Mouse (Mus musculus): ENCODE measurements around the gene Gm28048.

DNA sequence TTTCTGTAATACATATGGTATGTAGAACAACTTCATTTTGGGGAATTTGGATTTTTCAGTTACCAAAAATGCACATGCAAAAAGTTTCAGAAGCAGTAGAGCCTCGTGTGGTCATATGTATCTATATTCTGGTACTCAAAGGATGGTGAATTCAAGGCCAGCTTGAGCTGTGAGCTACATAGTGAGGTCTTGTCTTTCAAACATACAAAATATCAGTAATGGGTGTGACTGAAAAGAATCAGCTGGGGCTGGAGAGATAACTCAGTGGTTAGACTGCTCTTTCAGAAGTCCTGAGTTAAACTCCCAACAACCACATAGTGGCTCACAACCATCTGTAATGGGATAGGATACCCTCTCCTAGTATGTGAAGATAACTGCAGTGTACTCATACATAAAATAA lies 16.4 kb upstream of the Gm28048 start:
- TF ChIP-seq CTCF (IDR thresholded peaks at IDR 0.05; ENCODE audit: low read depth): no peak
- peak; percentile 56; the same call in 1 of the 2 replicates for TF ChIP-seq EP300 (IDR thresholded peaks at IDR 0.05; ENCODE audit: low read depth)

All from liver, embryonic 14.5 days (tissue).